In the genomic region with DNA sequence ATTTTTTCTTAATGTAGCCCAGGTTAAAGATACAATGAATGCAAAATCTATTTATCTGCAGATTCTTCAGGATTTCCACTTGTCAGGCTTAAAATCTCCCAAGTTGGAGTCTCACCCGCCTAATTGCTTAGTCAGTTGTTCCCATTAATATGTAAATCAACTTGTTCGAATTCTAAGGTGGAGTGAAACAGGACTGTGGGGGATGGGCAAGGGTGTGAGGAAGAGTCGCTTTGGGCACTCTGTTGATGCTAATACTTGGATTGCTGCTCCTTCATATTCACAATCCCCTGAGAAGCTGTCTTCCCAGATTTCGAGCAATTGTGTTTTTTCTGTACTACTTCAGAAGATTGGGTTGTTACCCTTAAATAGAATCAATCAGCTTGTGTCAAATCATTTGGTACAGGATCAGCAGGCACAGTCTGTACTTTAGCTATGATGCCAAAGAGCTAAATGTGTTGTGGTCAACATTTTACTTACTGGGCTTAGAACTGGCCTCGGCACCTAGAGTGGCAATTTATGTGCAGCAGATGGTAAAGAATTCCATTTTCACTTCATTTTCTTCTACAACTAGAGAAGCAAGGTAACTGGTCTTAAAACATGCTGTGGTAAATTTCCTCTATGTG, we compare ENCODE assay signal across 13 mouse cellular contexts.
A peak's percentile ranks its signal among the peaks of the same experiment; 100 is the strongest.
DNase-seq lines count a peak whose midpoint lies in the region; ATAC-seq lines count a peak whose summit lies in the region.
"Had no signal": no experiment of that assay in that cellular context is flagged by ENCODE, and none has a peak within 500 bp of the region (broad histone marks: within the 10 kb centered on the region; RNA-seq: fewer than 3 reads in every experiment).

No protein-coding gene starts in this region.

- H3K27me3 ChIP-seq in midbrain, embryonic 10.5 days (ENCODE audit: low read depth, poor library complexity, severe bottlenecking), result no peaks in the 10 kb centered on the region
- no peaks in the 10 kb centered on the region for H3K27me3 ChIP-seq in midbrain, embryonic 13.5 days
- H3K27me3 ChIP-seq in forebrain, embryonic 12.5 days, result no peaks in the 10 kb centered on the region
- no peaks in the 10 kb centered on the region for H3K27me3 ChIP-seq in liver, embryonic 12.5 days (replicated peaks)
- H3K27me3 ChIP-seq: hindbrain, embryonic 15.5 days; liver, embryonic 13.5 days had no signal

- H3K9me3 ChIP-seq in midbrain, embryonic 10.5 days (replicated peaks), result no peaks in the 10 kb centered on the region
- H3K9me3 ChIP-seq in midbrain, embryonic 13.5 days, result no peaks in the 10 kb centered on the region
- H3K9me3 ChIP-seq in forebrain, embryonic 12.5 days, result peaks cover 5% of the 10 kb centered on the region; the same call in 1 of the 2 replicates
- no peaks in the 10 kb centered on the region for H3K9me3 ChIP-seq in liver, embryonic 12.5 days (replicated peaks)
- H3K9me3 ChIP-seq: hindbrain, embryonic 15.5 days; liver, embryonic 13.5 days had no signal

- no peaks in the 10 kb centered on the region for H3K36me3 ChIP-seq in midbrain, embryonic 10.5 days
- no peaks in the 10 kb centered on the region for H3K36me3 ChIP-seq in midbrain, embryonic 13.5 days
- H3K36me3 ChIP-seq in forebrain, embryonic 12.5 days (replicated peaks), result no peaks in the 10 kb centered on the region
- no peaks in the 10 kb centered on the region for H3K36me3 ChIP-seq in liver, embryonic 12.5 days
- H3K36me3 ChIP-seq: hindbrain, embryonic 15.5 days; liver, embryonic 13.5 days had no signal

- H3K9ac ChIP-seq in midbrain, embryonic 13.5 days (replicated peaks), result no peak overlapping the region
- H3K9ac ChIP-seq in forebrain, embryonic 12.5 days, result no peak overlapping the region
- H3K9ac ChIP-seq in liver, embryonic 12.5 days, result no peak overlapping the region
- H3K9ac ChIP-seq: hindbrain, embryonic 15.5 days; liver, embryonic 13.5 days had no signal

- H3K4me2 ChIP-seq in midbrain, embryonic 13.5 days (replicated peaks), result no peak overlapping the region
- no peak overlapping the region for H3K4me2 ChIP-seq in forebrain, embryonic 12.5 days
- no peak overlapping the region for H3K4me2 ChIP-seq in liver, embryonic 12.5 days
- H3K4me2 ChIP-seq: hindbrain, embryonic 15.5 days; liver, embryonic 13.5 days had no signal

- H3K4me1 ChIP-seq in midbrain, embryonic 10.5 days, result peaks cover 11% of the 10 kb centered on the region
- H3K4me1 ChIP-seq in midbrain, embryonic 13.5 days (replicated peaks), result peaks cover 6% of the 10 kb centered on the region
- H3K4me1 ChIP-seq in forebrain, embryonic 12.5 days, result peaks cover 10% of the 10 kb centered on the region
- no peaks in the 10 kb centered on the region for H3K4me1 ChIP-seq in liver, embryonic 12.5 days
- H3K4me1 ChIP-seq: liver, embryonic 13.5 days had no signal

- H3K4me3 ChIP-seq in midbrain, embryonic 10.5 days, result no peak overlapping the region
- no peak overlapping the region for H3K4me3 ChIP-seq in midbrain, embryonic 13.5 days (replicated peaks)
- H3K4me3 ChIP-seq in forebrain, embryonic 12.5 days (replicated peaks), result no peak overlapping the region
- no peak overlapping the region for H3K4me3 ChIP-seq in liver, embryonic 12.5 days
- H3K4me3 ChIP-seq: hindbrain, embryonic 15.5 days; liver, embryonic 13.5 days had no signal

- peak; percentile 16 for DNase-seq in midbrain, embryonic 10.5 days (ENCODE audit: low spot score)
- DNase-seq in ES-CJ7 (ENCODE audit: low read depth, low spot score), result peak; percentile 75
- DNase-seq in R1 (ENCODE audit: low read depth, low spot score), result peak; percentile 74
- no peak for DNase-seq in heart, postnatal 4 days
- DNase-seq: cerebellum, adult 11-12 months; heart, adult 11 months; kidney, adult 2 months; left cerebral cortex, postnatal 4 days; liver, embryonic 13.5 days had no signal

- H3K27ac ChIP-seq in midbrain, embryonic 10.5 days (replicated peaks), result no peak overlapping the region
- no peak overlapping the region for H3K27ac ChIP-seq in midbrain, embryonic 13.5 days
- no peak overlapping the region for H3K27ac ChIP-seq in forebrain, embryonic 12.5 days
- no peak overlapping the region for H3K27ac ChIP-seq in liver, embryonic 12.5 days
- H3K27ac ChIP-seq: hindbrain, embryonic 15.5 days; liver, embryonic 13.5 days had no signal

- WGBS in midbrain, embryonic 10.5 days, result 34% methylated on average over 5 of the region's 5 CpGs
- 17% methylated on average over 5 of the region's 5 CpGs for WGBS in midbrain, embryonic 13.5 days
- 20% methylated on average over 5 of the region's 5 CpGs for WGBS in forebrain, embryonic 12.5 days
- WGBS in liver, embryonic 12.5 days (ENCODE audit: insufficient replicate concordance), result 42% methylated on average over 5 of the region's 5 CpGs

- ATAC-seq in midbrain, embryonic 13.5 days, result no peak
- ATAC-seq in forebrain, embryonic 12.5 days (ENCODE audit: low FRiP score), result peak; percentile 91
- no peak for ATAC-seq in liver, embryonic 12.5 days
